ENCODE assay signal across 24 mouse cellular contexts in the genomic region with DNA sequence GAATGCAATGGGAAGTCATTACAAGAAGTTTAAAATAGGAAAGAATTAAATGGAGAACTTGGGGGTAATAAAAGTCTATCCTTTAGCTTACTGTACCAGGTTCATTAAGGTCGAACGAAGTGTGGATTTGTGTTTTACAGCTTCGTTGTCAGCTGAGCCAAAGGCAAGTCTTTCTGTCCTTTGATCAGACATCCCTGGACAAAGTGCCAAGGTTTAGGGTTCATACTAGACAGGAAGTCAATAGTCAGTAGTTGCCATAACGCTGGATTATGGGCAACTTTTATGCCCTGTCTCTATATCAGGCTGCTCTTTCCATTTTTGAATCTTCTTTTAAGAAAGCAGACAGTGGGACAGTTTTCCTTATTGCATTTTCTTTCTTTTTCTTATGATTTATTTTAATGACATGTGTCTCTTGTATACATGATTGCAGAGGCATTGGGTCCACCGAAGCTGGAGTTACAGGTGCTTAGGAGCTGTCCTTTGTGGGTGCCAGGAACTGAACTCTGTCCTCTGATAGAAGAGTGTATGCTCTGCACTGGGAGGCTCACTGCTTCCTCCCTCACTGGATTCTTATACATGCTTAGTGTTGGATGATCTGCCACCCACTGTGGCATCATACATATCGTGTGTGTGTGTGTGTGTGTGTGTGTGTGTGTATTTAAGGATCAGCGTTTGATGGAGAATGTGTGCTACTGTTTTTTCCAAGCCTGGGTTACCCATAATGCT. TPM values are rescaled to one million over a fixed set of nuclear protein-coding genes. Genes with fewer than 3 reads are reported as not detected.
"Had no signal": no experiment of that assay in that cellular context is flagged by ENCODE, and none has a peak within 500 bp of the region (broad histone marks: within the 10 kb centered on the region; RNA-seq: fewer than 3 reads in every experiment).

No protein-coding gene starts in this region.

- H3K9me3 ChIP-seq: limb, embryonic 12.5 days; limb, embryonic 15.5 days; liver, embryonic 13.5 days; midbrain, embryonic 12.5 days; midbrain, embryonic 15.5 days; neural tube, embryonic 13.5 days had no signal

- H3K27me3 ChIP-seq: limb, embryonic 12.5 days; limb, embryonic 15.5 days; liver, embryonic 13.5 days; midbrain, embryonic 12.5 days; midbrain, embryonic 15.5 days; neural tube, embryonic 13.5 days had no signal

- H3K36me3 ChIP-seq: limb, embryonic 12.5 days; limb, embryonic 15.5 days; liver, embryonic 13.5 days; midbrain, embryonic 12.5 days; midbrain, embryonic 15.5 days; neural tube, embryonic 13.5 days had no signal

- H3K4me1 ChIP-seq: liver, embryonic 13.5 days had no signal

- ATAC-seq: hindbrain, postnatal 0 days; inflammation-experienced regulatory T-cells, adult 6 months; midbrain, embryonic 15.5 days had no signal

- H3K9ac ChIP-seq: limb, embryonic 12.5 days; limb, embryonic 15.5 days; liver, embryonic 13.5 days; midbrain, embryonic 12.5 days; midbrain, embryonic 15.5 days; neural tube, embryonic 13.5 days had no signal

- H3K4me2 ChIP-seq: limb, embryonic 12.5 days; limb, embryonic 15.5 days; liver, embryonic 13.5 days; midbrain, embryonic 12.5 days; midbrain, embryonic 15.5 days; neural tube, embryonic 13.5 days had no signal

- H3K27ac ChIP-seq: hindbrain, postnatal 0 days; limb, embryonic 12.5 days; limb, embryonic 15.5 days; liver, embryonic 13.5 days; midbrain, embryonic 12.5 days; midbrain, embryonic 15.5 days; neural tube, embryonic 13.5 days; stomach, postnatal 0 days had no signal

- DNase-seq: layer of hippocampus, postnatal 36 days; left cerebral cortex, postnatal 4 days; liver, embryonic 13.5 days; lung, adult 2 months; lung, postnatal 14 days; lung, postnatal 4 days; retina, postnatal 1 day; right cerebral cortex, postnatal 25 days; thymus, adult 2 months; thymus, postnatal 14 days; thymus, postnatal 4 days had no signal

- H3K4me3 ChIP-seq: limb, embryonic 12.5 days; limb, embryonic 15.5 days; liver, embryonic 13.5 days; midbrain, embryonic 12.5 days; midbrain, embryonic 15.5 days; myocyte; neural tube, embryonic 13.5 days had no signal

RNA-seq across cellular contexts. Expression of a gene that starts 56.7 kb away (rescaled TPM):
- total RNA-seq: megakaryocyte progenitor cell, adult 5-6 weeks; megakaryocyte-erythroid progenitor cell, adult 5-6 weeks; monocyte, adult 5-6 weeks; neutrophil, adult 5-6 weeks had no signal
